Mouse (Mus musculus): ENCODE data around the gene Pold4.

DNA sequence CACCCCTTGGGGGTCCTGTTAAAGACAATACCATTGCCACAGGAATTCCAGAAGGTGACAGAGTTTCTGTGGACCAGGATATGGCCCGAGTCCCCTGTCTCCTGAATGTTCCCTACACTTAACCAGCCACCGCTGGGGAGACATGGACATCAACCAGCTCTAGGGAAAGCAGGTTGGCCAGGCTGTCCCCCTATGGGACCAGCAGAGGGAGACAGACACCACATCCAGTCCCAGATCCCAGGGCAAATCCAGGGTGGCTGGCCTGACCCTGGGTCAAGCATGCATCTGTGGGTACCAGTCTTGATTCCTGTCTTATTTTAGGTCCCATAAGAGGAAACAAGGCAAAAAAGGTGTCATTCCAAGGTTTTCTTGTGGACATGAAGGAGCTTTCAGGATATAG, 24.7 kb upstream of the Pold4 start:
- peak; percentile 95 for TF ChIP-seq CTCF (IDR thresholded peaks at IDR 0.05; ENCODE audit: borderline replicate concordance, control insufficient read depth, extremely low read depth, insufficient read depth, low read length, poor library complexity)
- TF ChIP-seq POLR2A (IDR thresholded peaks at IDR 0.05; ENCODE audit: control insufficient read depth, extremely low read depth, insufficient read depth, low read length, poor library complexity) = no peak

Measured in thymus, adult 2 months (tissue).